Mouse (Mus musculus) lung, embryonic 14.5 days (tissue): ENCODE measurements around the gene Has3. TPM values are rescaled to one million over a fixed set of nuclear protein-coding genes. Genes with fewer than 3 reads are reported as not detected.

ENCODE experiments used
- ATAC-seq: fragments of 200-750 bp; cut with Nextera tagmentation; 2 replicates; pipeline ENCODE4 v1.8.0; 2017; ENCODE audit warnings: mild to moderate bottlenecking, moderate TSS enrichment, moderate library complexity; ENCODE audit not compliant: insufficient read depth
- DNase-seq: peaks from one replicate; pipeline ENCODE4 v3.0.0-alpha.2; 2015
- H3K27ac ChIP-seq: fragments of 300-500 bp; sonication (generic); 2 replicates; pipeline ENCODE4 v1.5.1; 2014; ENCODE audit warnings: low read depth, mild to moderate bottlenecking, moderate library complexity
- H3K27me3 ChIP-seq: fragments of 300-500 bp; sonication (generic); 2 replicates; pipeline ENCODE4 v1.6.1; 2014; ENCODE audit warnings: low read length, control low read depth; ENCODE audit not compliant: insufficient read depth
- H3K36me3 ChIP-seq: fragments of 300-500 bp; sonication (generic); 2 replicates; pipeline ENCODE4 v1.6.1; 2014; ENCODE audit warnings: control low read depth; ENCODE audit not compliant: insufficient read depth
- H3K4me1 ChIP-seq: fragments of 300-500 bp; sonication (generic); 2 replicates; pipeline ENCODE4 v1.6.1; 2014; ENCODE audit warnings: antibody characterized with exemption, control low read depth; ENCODE audit not compliant: insufficient read depth
- H3K4me2 ChIP-seq: fragments of 300-500 bp; sonication (generic); 2 replicates; pipeline ENCODE4 v1.6.1; 2014; ENCODE audit warnings: mild to moderate bottlenecking
- H3K4me3 ChIP-seq: fragments of 300-500 bp; sonication (generic); 2 replicates; pipeline ENCODE4 v1.5.1; 2014; ENCODE audit warnings: low read depth, low read length
- H3K9ac ChIP-seq: fragments of 300-500 bp; sonication (generic); 2 replicates; pipeline ENCODE4 v1.6.1; 2014
- H3K9me3 ChIP-seq: fragments of 300-500 bp; sonication (generic); 2 replicates; pipeline ENCODE4 v1.6.1; 2016; ENCODE audit warnings: low read depth, low read length, control low read depth
- CTCF ChIP-seq: IDR thresholded peaks from 2 replicates; pipeline ENCODE4 v1.5.1; 2016; ENCODE audit warnings: antibody characterized with exemption, low read depth
- WGBS: fragments of 180-500 bp; shearing (Covaris S2); extraction: QIAGEN DNeasy Blood & Tissue Kit; methylation state at CpG from one replicate; pipeline ENCODE4 v1.1.7; 2014; 5-methylcytosine and 5-hydroxymethylcytosine counted together
- polyA plus RNA-seq: library from polyadenylated mRNA; unstranded; fragments of >200 nt; fragmentation: Nextera tagmentation; extraction: Ambion mirVana; gene quantifications from 2 replicates; pipeline ENCODE4 v1.2.1, GENCODE M21; 2014

Has3 gene
- polyA plus RNA-seq = 0.28 and 0.39 TPM in 2 replicates

- peaks cover 13% of the 10 kb centered on the region for H3K4me1 ChIP-seq
- peak within 1 kb of the TSS; percentile 55 for H3K4me3 ChIP-seq
- H3K9ac ChIP-seq = peak within 1 kb of the TSS; percentile 57
- H3K27me3 ChIP-seq = peaks cover 39% of the 10 kb centered on the region
- H3K9me3 ChIP-seq = no peaks in the 10 kb centered on the region
- H3K4me2 ChIP-seq = peak within 1 kb of the TSS; percentile 99
- H3K27ac ChIP-seq = no peak within 1 kb of the TSS
- ATAC-seq (no peak), DNase-seq (peak; percentile 66)
- peaks cover 5% of the 10 kb centered on the region for H3K36me3 ChIP-seq
- TF ChIP-seq CTCF = no peak
- under 1% methylated on average over 18 of the region's 18 CpGs for WGBS
Measured at GRCm38 (mm10) chr8:106870051-106870450, at the start of gene Has3. Has3 (plus strand) TSS chr8:106870242.

- Histone ChIP-seq H3K27ac (no peak overlapping the region; the same call in 1 of the 2 replicates), H3K9me3 (no peaks in the 10 kb centered on the region), H3K4me3 (no peak overlapping the region), H3K4me1 (no peaks in the 10 kb centered on the region; the same call in 1 of the 2 replicates), H3K27me3 (no peaks in the 10 kb centered on the region), H3K36me3 (peaks cover 10% of the 10 kb centered on the region), H3K9ac (no peak overlapping the region), H3K4me2 (no peak overlapping the region)
- WGBS = 64% methylated on average over 14 of the region's 14 CpGs
- DNase-seq = no peak
- TF ChIP-seq CTCF = no peak
- no peak for ATAC-seq
Measured at GRCm38 (mm10) chr8:106820553-106821515, 49.2 kb upstream of the Has3 start.

- no peaks in the 10 kb centered on the region for H3K9me3 ChIP-seq
- H3K4me2 ChIP-seq = no peak overlapping the region
- H3K36me3 ChIP-seq = 0 out of 2 replicates have a peak, but pooled peaks cover 4% of the 10 kb centered on the region
- H3K9ac ChIP-seq = no peak overlapping the region
- DNase-seq (no peak), ATAC-seq (no peak)
- no peak for TF ChIP-seq CTCF
- no peaks in the 10 kb centered on the region for H3K27me3 ChIP-seq
- H3K27ac ChIP-seq = no peak overlapping the region
- no peak overlapping the region for H3K4me3 ChIP-seq
- 91% methylated on average over 6 of the region's 6 CpGs for WGBS
- H3K4me1 ChIP-seq = no peaks in the 10 kb centered on the region
Measured at GRCm38 (mm10) chr8:106828921-106829320, 41.1 kb upstream of the Has3 start.

- H3K27ac ChIP-seq = no peak overlapping the region
- H3K4me2 ChIP-seq = no peak overlapping the region
- no peak overlapping the region for H3K9ac ChIP-seq
- H3K36me3 ChIP-seq = 0 out of 2 replicates have a peak, but pooled peaks cover 4% of the 10 kb centered on the region
- TF ChIP-seq CTCF = no peak
- H3K9me3 ChIP-seq = no peaks in the 10 kb centered on the region
- 61% methylated on average over 5 of the region's 5 CpGs for WGBS
- no peaks in the 10 kb centered on the region for H3K4me1 ChIP-seq
- H3K27me3 ChIP-seq = no peaks in the 10 kb centered on the region
- H3K4me3 ChIP-seq = no peak overlapping the region
- ATAC-seq = no peak
- DNase-seq = no peak
Measured at GRCm38 (mm10) chr8:106829526-106830045, 40.5 kb upstream of the Has3 start.

GRCm38 (mm10) chr8:106834899-106835298 lies 35.1 kb upstream of the Has3 start:
- WGBS = 57% methylated on average over 1 of the region's 1 CpGs
- no peak for ATAC-seq

GRCm38 (mm10) chr8:106836525-106836924 lies 33.5 kb upstream of the Has3 start:
- DNase-seq = no peak
- H3K9me3 ChIP-seq = no peaks in the 10 kb centered on the region
- H3K4me3 ChIP-seq = no peak overlapping the region
- no peak for TF ChIP-seq CTCF
- ATAC-seq = no peak
- H3K4me2 ChIP-seq = no peak overlapping the region
- no peaks in the 10 kb centered on the region for H3K36me3 ChIP-seq
- H3K27me3 ChIP-seq = no peaks in the 10 kb centered on the region
- H3K4me1 ChIP-seq = no peaks in the 10 kb centered on the region
- WGBS = 46% methylated on average over 6 of the region's 6 CpGs
- H3K9ac ChIP-seq = no peak overlapping the region
- no peak overlapping the region for H3K27ac ChIP-seq

More at GRCm38 (mm10) chr8:106834899-106835298, 35.1 kb upstream of the Has3 start:
- Histone ChIP-seq H3K36me3 (no peaks in the 10 kb centered on the region), H3K9me3 (no peaks in the 10 kb centered on the region), H3K27ac (no peak overlapping the region), H3K4me1 (no peaks in the 10 kb centered on the region), H3K27me3 (no peaks in the 10 kb centered on the region), H3K4me2 (no peak overlapping the region), H3K9ac (no peak overlapping the region), H3K4me3 (no peak overlapping the region)
- no peak for DNase-seq
- TF ChIP-seq CTCF = no peak

- Histone ChIP-seq H3K9me3 (no peaks in the 10 kb centered on the region), H3K27me3 (no peaks in the 10 kb centered on the region), H3K9ac (no peak overlapping the region), H3K27ac (peak overlapping the region; percentile 3; the same call in 1 of the 2 replicates), H3K4me3 (no peak overlapping the region), H3K4me2 (no peak overlapping the region), H3K36me3 (no peaks in the 10 kb centered on the region), H3K4me1 (no peaks in the 10 kb centered on the region)
- DNase-seq (no peak), ATAC-seq (no peak)
- TF ChIP-seq CTCF = no peak
- 60% methylated on average over 6 of the region's 6 CpGs for WGBS
Measured at GRCm38 (mm10) chr8:106838803-106839202, 31.2 kb upstream of the Has3 start.
